Mouse (Mus musculus) ES-E14 (cell line): ENCODE measurements around the gene Arhgap28.

Source experiments
- HCFC1 ChIP-seq: IDR thresholded peaks from 2 replicates; pipeline ENCODE4 v1.6.1; 2012; ENCODE audit warnings: low read length, inconsistent platforms, borderline replicate concordance; ENCODE audit not compliant: insufficient read depth
- MAFK ChIP-seq: IDR thresholded peaks from 2 replicates; pipeline ENCODE4 v1.6.1; 2014; ENCODE audit warnings: mild to moderate bottlenecking, low read depth, low read length, inconsistent platforms; ENCODE audit not compliant: insufficient read depth
- ZC3H11A ChIP-seq: IDR thresholded peaks from 2 replicates; pipeline ENCODE4 v1.6.1; 2012; ENCODE audit warnings: low read depth, mild to moderate bottlenecking, inconsistent platforms, low read length, borderline replicate concordance
- ZNF384 ChIP-seq: IDR thresholded peaks from 2 replicates; pipeline ENCODE4 v1.6.1; 2012; ENCODE audit warnings: low read depth, low read length, inconsistent platforms

GRCm38 (mm10) chr17:67877599-67877998 is 126.3 kb downstream of the Arhgap28 start:
- TF ChIP-seq MAFK (no peak), ZNF384 (no peak), HCFC1 (no peak), ZC3H11A (no peak)
